Mouse (Mus musculus): ENCODE measurements at regions not wholly inside any gene's neighbourhood (a gene's known extent, or its start where the extent isn't known, plus 50 kb on each side); places are given as distances from the start of the nearest gene placed in this dataset.
A peak's percentile ranks its signal among the peaks of the same experiment; 100 is the strongest.
"Not testable (repeated sequence)": the region's sequence is repeated elsewhere in the genome, so short reads cannot be mapped to it uniquely, and the experiment has no call there.

DNA sequence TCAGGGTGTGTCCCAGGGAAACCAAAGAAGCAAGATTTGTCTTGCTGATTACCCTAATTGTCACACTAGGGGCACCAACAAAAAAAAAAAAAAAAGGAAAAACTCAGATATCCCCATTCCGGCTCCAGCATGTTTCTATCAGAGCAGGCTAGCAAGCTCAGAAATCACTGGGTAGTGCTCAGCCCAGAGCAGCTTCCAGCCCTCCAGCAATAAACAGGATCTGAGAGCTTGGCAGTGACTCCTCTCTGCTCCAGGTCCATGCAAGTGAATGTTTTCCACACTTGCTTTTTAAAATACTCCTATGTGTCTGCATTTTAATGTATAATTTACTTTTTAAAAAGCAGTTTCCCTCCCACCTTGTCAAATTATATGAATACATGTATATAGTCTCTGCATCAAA lies 290.8 kb downstream of the Car8 start:
- DNase-seq (ENCODE audit: low read depth, low spot score): no peak

GRCm38 (mm10) chr4:7921503-7921902 lies 317.3 kb downstream of the Car8 start:
- DNase-seq (ENCODE audit: low read depth, low spot score): no peak

DNA sequence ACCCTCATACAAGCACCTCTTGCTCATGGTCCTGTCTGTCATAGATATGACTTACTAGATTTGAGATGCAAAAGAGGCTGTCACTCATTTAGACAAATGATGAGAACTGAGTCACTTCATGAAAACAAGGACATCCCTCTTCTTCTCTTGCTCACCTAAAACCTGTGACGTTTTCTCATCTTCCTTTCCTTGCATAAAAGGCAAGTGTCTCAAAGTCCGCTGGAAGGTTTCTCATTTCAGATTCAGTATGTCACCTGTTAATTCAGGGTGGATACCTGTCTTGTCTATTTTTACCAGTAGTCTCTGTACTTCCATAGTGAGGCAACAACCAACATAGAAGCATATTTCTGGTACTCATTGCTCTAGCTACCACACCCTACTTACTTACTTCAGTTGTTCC lies 325.6 kb downstream of the Car8 start:
- no peak for DNase-seq (ENCODE audit: low read depth, low spot score)

DNA sequence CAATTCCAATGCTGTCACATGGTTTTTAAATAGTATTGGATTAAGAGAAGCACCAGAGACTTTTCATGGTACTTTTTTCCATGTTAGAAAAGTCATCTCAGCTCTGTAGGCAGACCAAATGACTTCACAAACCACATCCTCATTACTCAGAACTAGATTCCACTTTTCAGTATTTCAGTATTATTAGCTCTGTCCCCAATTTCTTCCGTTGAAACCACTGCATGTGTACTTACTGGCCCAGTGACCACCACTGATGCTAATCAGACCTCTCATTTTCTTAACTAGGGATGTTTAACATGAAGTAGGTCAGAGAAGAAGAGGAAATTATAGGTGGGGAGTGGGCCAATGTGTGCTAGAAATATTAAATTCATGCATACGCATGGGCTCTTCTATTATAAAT lies 326.2 kb downstream of the Car8 start:
- DNase-seq (ENCODE audit: low read depth, low spot score): no peak

GRCm38 (mm10) chr4:7903130-7903529 lies 335.7 kb downstream of the Car8 start:
- DNase-seq (ENCODE audit: low read depth, low spot score): no peak

- no peak for DNase-seq (ENCODE audit: low read depth, low spot score)
These were observed 343.9 kb downstream of the Car8 start for GRCm38 (mm10) chr4:7894914-7895313.

DNA sequence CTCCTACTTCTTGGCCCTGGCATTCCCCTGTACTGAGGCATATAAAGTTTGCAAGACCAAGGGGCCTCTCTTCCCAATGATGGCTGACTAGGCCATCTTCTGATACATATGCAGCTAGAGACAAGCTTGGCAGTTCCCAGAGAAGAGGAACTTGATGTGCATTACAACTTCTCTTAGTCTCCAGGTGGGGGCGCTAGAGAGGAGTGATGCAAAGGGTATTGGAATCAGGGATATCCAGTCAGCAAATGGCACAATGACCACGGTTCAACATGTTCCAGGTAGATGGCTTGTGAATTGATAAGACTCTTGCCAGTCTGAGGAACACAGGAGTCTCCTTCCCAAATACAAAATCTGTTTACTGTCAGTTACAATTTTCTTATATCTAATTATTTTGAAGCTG lies 347.7 kb downstream of the Car8 start:
- DNase-seq (ENCODE audit: low read depth, low spot score): no peak

GRCm38 (mm10) chr4:7854518-7854917 lies 384.3 kb downstream of the Car8 start:
- DNase-seq (ENCODE audit: low read depth, low spot score): no peak

DNA sequence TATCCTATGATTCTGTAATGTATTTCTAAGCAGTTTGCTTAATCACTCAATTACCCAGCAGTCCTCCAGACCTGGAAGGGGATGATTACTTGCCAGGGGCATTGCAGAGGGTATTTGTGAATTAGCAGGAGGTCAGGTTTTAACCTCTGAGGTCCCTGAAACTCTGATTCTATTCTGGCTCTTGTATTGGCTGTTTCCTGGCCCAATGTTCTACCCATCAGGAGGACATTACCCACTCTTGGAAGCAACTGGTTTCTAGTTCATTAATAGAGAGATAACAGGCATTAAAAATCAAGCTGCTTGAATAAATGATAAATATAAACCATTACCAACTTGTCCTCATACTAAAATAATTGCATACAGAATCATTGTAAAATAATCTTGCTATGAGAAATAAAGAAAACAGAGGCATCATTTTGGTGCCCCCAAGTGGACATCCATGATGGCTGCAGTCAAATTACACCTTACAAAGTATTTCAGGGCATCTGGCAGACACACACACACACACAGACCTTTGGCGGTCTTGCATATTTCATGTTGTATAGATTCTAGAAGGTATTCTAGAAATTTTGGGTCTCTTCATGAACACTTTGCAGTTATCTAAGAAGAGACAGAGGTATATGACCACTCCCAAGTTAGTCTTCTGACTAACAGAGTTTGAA lies 385.6 kb downstream of the Car8 start:
- DNase-seq (ENCODE audit: low read depth, low spot score): peak; percentile 29

GRCm38 (mm10) chr4:7852006-7852615 lies 386.7 kb downstream of the Car8 start:
- DNase-seq (ENCODE audit: low read depth, low spot score): no peak

GRCm38 (mm10) chr4:7847411-7847810 lies 391.4 kb downstream of the Car8 start:
- DNase-seq (ENCODE audit: low read depth, low spot score): no peak

DNA sequence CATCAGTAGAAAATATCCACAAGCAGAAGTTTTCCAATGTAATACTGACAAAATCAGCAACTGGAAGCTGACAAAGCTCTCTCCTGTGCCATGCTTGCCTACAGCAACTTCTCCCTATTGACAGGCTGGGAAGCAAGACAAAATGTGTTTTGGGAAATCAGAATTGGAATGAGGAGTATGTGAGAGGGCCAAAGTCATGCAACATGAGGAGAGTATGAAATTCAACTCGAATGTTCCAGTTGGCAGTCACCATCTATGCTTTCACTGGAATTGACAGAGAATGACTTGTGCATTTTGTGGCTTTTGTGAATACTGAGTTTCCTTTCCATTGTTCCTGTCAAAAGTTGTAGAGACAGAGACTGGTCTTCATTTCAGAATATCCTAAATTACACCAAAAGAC lies 409.7 kb downstream of the Car8 start:
- no peak for DNase-seq (ENCODE audit: low read depth, low spot score)

DNA sequence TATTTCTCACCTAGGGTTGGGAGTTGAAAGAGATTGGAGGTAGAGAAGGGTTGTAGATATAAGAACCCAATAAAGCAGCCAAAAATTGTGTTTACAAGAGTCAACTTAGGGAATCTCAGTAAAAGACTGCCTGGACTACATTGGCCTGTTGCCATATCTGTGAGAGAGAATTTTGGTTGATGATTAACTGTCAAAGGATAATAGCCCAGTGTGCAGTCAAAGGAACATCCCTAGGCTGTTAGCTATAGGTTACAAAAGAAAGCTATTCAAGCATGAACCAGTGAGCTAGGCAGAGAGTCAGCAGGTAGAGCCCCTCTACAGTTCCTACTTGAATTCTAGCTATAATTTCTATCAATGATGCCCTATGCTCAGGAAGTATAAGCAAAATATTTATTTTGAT lies 419.0 kb downstream of the Car8 start:
- DNase-seq (ENCODE audit: low read depth, low spot score): no peak

DNA sequence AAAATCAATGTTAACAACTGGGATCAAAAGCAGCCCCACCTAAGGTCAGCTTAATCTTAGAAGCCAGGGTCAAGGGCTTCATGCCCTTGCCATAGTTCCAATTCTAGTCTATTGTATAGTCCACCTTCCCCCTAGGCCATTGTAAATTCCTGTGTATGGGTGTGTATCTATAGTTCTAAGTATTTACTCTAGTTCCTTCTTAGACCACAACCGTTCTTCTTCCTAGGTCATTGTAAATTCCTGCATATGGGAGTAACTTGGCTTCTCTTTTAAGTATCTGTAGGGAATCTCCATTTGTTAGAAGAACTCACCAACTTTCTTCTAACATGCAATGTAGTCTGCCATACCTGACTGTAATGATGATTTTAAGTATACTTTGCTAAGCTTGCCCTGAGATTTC lies 461.1 kb downstream of the Car8 start:
- DNase-seq (ENCODE audit: low read depth, low spot score): not testable (repeated sequence)

- no peak for DNase-seq (ENCODE audit: low read depth, low spot score)
These were observed 483.4 kb downstream of the Car8 start for GRCm38 (mm10) chr4:7755473-7755872.

DNA sequence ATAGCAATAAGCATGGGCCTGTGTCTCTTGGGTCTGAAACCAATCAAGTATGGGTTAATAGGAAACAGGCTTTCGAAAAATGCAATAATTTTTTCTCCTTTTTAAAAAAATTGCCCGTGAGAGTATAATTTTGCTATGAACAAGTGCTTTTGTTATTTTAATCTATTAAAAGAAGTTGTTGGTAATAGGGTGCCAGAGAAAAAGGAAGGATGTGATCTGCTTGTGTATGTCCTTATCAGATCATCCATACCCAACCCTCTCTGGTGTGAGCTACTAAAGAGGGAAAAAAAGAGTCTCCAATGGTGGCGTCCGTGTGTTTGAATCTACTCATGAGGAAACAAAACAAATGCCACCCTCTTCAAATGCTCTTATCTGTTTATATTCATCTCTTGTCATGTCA lies 484.9 kb downstream of the Car8 start:
- DNase-seq (ENCODE audit: low read depth, low spot score): no peak

- no peak for DNase-seq (ENCODE audit: low read depth, low spot score)
These were observed 487.6 kb downstream of the Car8 start for GRCm38 (mm10) chr4:7751208-7751607.

- no peak for DNase-seq (ENCODE audit: low read depth, low spot score)
These were observed 515.9 kb downstream of the Car8 start for GRCm38 (mm10) chr4:7722893-7723292.

DNA sequence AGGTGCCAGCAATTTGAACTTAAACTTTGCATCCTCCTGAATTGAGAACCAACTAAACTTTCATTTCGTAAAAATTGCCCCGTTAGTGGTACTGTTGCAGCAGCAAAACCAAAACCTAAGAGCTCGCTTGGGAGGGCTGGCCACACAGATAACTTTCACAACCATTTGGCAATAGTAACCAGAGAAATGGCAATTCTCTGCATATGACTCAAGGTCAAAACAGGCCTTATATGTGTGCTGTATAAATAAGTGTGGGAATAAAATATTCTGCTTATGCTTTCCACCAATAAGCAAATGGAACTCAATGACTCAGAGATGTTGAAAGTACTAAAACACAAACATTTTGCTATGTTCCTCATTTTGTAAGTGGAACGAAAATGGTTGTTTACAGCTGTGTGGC lies 550.3 kb downstream of the Car8 start:
- DNase-seq (ENCODE audit: low read depth, low spot score): no peak

DNA sequence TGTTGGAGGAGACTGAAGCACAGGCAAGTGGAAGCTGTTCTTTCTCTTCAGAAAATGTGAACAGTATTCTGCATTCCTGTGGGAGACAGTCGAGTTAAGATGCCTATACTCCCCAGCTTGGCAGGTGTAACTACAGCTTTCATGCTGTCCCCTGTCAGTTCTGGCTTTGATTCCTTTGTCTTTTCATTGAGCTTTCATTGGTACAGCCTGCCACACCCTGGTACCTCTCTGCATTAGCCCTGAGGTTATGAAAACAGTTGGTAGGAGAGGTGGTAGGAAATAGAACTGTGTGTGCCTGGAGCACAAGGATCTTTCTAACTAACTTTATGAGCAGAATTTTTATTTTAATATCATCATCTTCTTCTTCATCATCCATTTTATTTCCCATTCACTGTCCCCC lies 551.6 kb downstream of the Car8 start:
- no peak for DNase-seq (ENCODE audit: low read depth, low spot score)

GRCm38 (mm10) chr4:7670795-7671105 lies 568.1 kb downstream of the Car8 start:
- no peak for DNase-seq (ENCODE audit: low read depth, low spot score)

GRCm38 (mm10) chr4:7669992-7670794 lies 568.6 kb downstream of the Car8 start:
- no peak for DNase-seq (ENCODE audit: low read depth, low spot score)

GRCm38 (mm10) chr4:7666935-7667594 lies 571.8 kb downstream of the Car8 start:
- DNase-seq (ENCODE audit: low read depth, low spot score): no peak

Data from retina, postnatal 7 days (tissue).